Mouse (Mus musculus): ENCODE data around the gene Wee2. TPM values are rescaled to one million over a fixed set of nuclear protein-coding genes. Genes with fewer than 3 reads are reported as not detected.

The Wee2 gene
- polyA plus RNA-seq (2015; fragmentation: Nextera tagmentation; extraction: Ambion mirVana) = 0.31 and 0.35 TPM in 2 replicates

GRCm38 (mm10) chr6:40438936-40439335 lies at the start of gene Wee2:
TSS of gene Wee2 (plus strand) at chr6:40439088.
- DNase-seq (ENCODE audit: low spot score) = no peak

GRCm38 (mm10) chr6:40390975-40391374 lies 47.9 kb upstream of the Wee2 start:
- no peak for DNase-seq (ENCODE audit: low spot score)

GRCm38 (mm10) chr6:40393213-40393612 lies 45.7 kb upstream of the Wee2 start:
- peak; percentile 11 for DNase-seq (ENCODE audit: low spot score)

DNA sequence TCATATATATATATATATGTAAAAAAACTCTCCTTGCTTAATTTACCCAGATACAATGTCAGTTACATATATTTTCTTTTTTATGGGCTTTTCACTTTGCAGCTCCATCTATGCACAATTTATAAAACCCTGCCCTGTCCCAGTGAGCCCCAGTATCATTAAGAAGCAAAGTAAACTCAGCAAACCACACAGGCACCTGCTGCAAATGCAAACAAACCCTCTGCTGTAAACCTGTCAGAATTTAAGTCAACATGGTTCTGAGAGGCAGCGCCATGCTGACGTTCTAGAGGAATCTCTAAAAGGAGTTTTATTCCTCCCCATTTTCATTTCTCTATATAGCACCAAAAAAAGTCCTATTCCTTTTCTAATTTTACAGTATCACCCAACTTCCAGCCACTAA lies 36.9 kb upstream of the Wee2 start:
- no peak for DNase-seq (ENCODE audit: low spot score)

GRCm38 (mm10) chr6:40403640-40404285 lies 35.1 kb upstream of the Wee2 start:
- no peak for DNase-seq (ENCODE audit: low spot score)

GRCm38 (mm10) chr6:40411085-40411484 lies 27.8 kb upstream of the Wee2 start:
- peak; percentile 17 for DNase-seq (ENCODE audit: low spot score)

DNA sequence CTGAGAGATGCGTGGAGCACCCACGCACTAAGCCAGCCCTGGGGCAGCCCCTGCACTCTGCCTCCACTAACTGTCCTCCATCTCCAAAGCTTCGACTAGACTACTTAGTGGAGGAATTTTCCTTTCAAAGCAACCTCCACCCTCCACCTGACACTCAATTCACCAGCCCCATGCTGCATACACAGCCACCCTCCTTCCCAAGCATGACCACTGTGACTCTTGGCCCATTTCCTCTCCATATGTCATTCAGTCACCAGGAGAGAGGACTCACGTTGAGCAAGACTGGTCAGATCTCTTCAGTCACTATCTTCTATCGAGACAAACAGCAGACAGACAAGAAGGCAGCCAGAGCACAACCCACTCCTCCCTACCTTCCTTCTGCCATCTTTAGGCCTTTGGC lies 25.8 kb upstream of the Wee2 start:
- DNase-seq (ENCODE audit: low spot score) = no peak

DNA sequence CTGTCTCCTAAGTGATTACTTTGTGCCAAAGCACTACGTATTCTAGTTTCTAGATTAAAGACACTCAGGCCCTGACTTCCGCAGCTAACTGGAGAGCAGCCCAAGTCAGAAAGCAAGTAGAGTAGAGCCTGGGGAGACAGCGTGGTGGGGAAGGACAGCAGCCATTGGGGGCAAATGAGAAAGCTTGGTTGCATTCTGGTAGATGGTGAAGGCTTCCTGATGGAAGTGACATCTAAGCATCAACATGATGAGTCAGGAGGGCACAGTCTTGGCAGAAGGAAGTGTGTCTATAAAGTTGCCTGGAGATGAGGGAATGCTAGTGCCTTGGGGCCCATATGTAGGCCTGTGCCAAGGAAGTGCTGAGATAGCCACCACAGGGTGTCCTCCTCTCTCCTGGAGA lies 25.3 kb upstream of the Wee2 start:
- DNase-seq (ENCODE audit: low spot score) = no peak

GRCm38 (mm10) chr6:40415799-40416198 lies 23.1 kb upstream of the Wee2 start:
- DNase-seq (ENCODE audit: low spot score) = no peak

GRCm38 (mm10) chr6:40418386-40418785 lies 20.5 kb upstream of the Wee2 start:
- no peak for DNase-seq (ENCODE audit: low spot score)

- no peak for DNase-seq (ENCODE audit: low spot score)
These were observed 17.8 kb upstream of the Wee2 start for GRCm38 (mm10) chr6:40421099-40421498.

DNA sequence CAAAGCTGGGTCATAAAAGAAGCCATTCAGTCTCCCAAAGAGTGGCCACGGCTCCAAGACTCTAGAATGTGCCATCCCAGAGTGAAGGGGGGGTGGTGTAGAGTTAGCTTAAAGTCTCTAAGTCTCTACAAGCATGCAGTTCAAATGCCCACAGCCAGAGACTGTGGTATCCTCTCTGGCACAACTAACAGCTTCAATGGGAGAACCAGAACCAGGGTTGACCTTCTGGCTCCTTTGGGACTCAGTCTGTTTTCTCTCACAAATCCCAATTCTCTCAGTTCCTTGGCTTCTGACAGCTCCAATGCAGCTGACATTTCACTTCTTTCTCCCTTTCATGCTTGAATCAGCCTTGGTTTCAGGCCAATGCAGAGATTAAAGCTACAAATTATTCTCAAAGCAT lies 15.9 kb upstream of the Wee2 start:
- no peak for DNase-seq (ENCODE audit: low spot score)

DNA sequence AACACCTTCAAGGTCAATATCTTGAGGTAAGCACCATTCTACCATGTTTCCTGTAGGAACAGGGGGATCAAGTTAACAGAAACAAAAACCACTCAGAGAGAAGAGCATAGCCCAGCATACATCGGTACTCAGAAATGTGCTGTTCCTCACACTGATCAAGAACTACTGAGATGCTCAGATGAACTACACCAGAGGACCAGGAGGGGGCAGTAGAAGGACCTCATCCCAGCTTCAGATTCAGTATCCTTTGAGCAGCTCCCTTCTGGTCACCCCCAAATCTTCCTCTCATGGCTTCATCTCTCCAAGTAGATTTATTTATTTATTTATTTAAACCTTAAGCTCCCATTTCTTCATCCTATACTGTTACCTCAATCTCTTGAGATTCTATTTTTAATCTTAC lies 15.1 kb upstream of the Wee2 start:
- DNase-seq (ENCODE audit: low spot score) = peak; percentile 67

DNA sequence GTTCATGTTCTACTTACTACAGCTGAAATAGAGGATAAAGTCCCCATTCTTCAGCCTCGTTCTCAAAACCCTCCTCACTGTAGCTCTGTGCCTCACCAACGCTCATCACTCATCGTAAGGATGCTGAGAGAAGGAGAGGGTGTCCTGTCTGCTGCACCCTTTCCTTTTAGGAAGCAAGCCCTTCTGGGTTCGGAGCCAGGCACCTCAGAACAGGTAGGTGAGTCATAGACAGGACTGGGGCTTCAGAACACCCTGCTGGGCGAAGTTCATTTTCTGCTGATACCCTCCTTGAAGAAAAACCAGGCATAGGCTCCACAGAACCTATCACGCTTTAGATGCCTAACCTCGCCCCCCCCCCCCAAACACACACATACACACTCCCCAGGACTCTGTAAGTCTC lies 11.4 kb upstream of the Wee2 start:
- DNase-seq (ENCODE audit: low spot score) = no peak

- no peak for DNase-seq (ENCODE audit: low spot score)
These were observed 10.2 kb upstream of the Wee2 start for GRCm38 (mm10) chr6:40428696-40429095.

DNA sequence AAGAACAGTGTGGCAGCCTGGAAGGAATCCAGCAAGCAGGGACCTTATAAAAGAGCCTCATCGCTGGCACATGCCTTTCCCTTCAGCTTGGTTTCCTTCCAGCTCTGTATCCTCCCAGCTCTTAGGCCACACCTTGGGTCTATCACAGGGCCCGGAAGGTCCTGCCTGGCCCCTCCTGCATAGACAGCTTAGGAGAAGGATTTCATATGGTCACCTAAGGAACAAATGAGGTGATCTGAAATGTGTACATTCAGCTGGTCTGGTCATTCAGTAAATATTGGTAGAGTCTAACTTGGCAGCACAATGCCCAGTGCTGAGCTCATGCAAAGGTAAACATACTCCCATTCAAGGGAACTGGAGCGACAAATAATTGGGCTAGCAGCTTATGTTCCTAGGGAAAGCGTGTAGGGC lies 9.4 kb upstream of the Wee2 start:
- no peak for DNase-seq (ENCODE audit: low spot score)

- peak; percentile 19 for DNase-seq (ENCODE audit: low spot score)
These were observed 8.6 kb upstream of the Wee2 start for GRCm38 (mm10) chr6:40430251-40430650.

DNA sequence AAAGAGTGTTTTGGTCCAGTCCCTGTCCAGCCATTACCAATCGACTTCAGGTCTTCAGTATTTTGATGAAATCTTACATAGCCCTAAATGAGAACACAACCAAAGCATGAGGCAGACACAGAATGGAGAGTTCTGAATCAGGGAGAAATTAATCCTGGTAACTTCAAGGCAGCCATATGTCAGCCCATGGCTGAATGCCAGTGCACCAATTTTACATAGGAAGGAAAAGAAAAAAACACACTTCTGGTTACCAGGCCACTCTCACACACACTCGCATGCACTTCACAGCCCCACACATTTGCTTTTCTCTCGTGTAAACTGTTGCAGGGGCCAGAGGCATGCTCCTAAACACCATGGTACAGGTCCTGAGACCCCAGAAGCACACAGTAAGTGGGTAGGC lies 8.0 kb upstream of the Wee2 start:
- DNase-seq (ENCODE audit: low spot score) = no peak

GRCm38 (mm10) chr6:40431356-40431755 lies 7.5 kb upstream of the Wee2 start:
- no peak for DNase-seq (ENCODE audit: low spot score)

DNA sequence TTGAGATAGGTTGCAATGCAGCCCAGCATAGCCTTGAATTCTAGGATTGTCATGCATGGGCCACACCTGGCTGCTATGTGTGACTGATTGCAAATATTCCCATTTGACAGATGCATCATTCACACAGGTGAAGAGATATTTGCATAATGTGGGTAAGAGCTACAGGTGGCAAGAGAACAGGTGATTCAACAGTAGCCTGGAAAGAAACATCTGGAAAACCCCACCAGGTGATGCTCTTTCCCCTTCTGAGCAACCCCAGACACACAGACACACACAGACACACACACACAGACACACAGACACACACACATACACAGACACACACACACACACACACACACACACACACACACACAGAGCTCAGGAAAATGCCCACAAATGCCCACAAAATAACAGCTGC lies 7.1 kb upstream of the Wee2 start:
- DNase-seq (ENCODE audit: low spot score) = no peak

- DNase-seq (ENCODE audit: low spot score) = no peak
These were observed 6.3 kb upstream of the Wee2 start for GRCm38 (mm10) chr6:40432346-40433275.

DNA sequence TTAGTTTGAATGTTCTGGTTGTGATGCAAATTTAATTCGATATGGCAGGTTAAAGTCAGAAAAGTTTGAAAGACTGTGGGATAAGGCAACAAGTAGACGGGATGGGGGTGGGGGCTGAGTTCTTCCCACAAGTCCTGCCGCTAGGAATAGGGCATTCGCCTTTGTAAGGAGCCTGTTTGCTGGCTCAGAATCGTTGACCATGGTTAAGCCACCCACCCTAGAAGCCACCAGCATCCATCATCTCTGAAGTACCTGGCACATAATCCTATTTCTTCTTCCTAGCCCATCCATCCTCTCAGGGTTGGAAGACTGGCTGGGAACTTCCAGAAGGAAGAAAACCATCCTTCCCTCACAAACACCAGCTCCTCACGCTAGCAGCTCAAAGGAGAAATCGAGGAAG lies 4.2 kb upstream of the Wee2 start:
- no peak for DNase-seq (ENCODE audit: low spot score)

Measured in thymus, postnatal 0 days (tissue).